Mouse (Mus musculus) adrenal gland, postnatal 4 days (tissue): ENCODE results near the gene Herc6. TPM values are rescaled to one million over a fixed set of nuclear protein-coding genes. Genes with fewer than 3 reads are reported as not detected.

Experiments used
- total RNA-seq, 2 experiments: library from RNA; stranded (reverse); gene quantifications; 2 replicates each; pipeline ENCODE4 v1.2.3; 2021

Gene Herc6
- total RNA-seq, 2 experiments from 2014 or later, result 11.6 to 16.5 TPM

Other genes with a start within 250 kb of the Herc6 start
- not detected for gene Vmn1r17, start 217.3 kb upstream of the Herc6 start, total RNA-seq
- gene Vmn1r18, start 185.2 kb upstream of the Herc6 start, total RNA-seq, result not detected
- gene Vmn1r19, start 177.2 kb upstream of the Herc6 start, total RNA-seq, result not detected
- gene Vmn1r20, start 152.1 kb upstream of the Herc6 start, total RNA-seq, result not detected
- gene Ppm1k, start 45.5 kb upstream of the Herc6 start, total RNA-seq, result 10 to 100 TPM; 31.1 to 42.3 TPM
- gene Pyurf, start 111.1 kb downstream of the Herc6 start, total RNA-seq, result 10 to 100 TPM; 13.8 to 14.5 TPM
- 10 to 100 TPM; 28.9 to 29.4 TPM for gene Lancl2, start 121.5 kb downstream of the Herc6 start, total RNA-seq
- 10 to 100 TPM; 26.2 to 29.9 TPM for gene Vopp1, start 244.2 kb downstream of the Herc6 start, total RNA-seq